Mouse (Mus musculus) heart, embryonic 10.5 days (tissue): ENCODE measurements around the gene Cnih3. TPM values are rescaled to one million over a fixed set of nuclear protein-coding genes. Genes with fewer than 3 reads are reported as not detected.

Source experiments
- DNase-seq: peaks from one replicate; pipeline ENCODE4 v3.0.0-alpha.2; 2017; ENCODE audit warnings: low spot score
- H3K27ac ChIP-seq: fragments of 300-500 bp; sonication (generic); 2 replicates; pipeline ENCODE4 v1.5.1; 2016; ENCODE audit warnings: mild to moderate bottlenecking
- H3K27me3 ChIP-seq: fragments of 300-500 bp; sonication (generic); 2 replicates; pipeline ENCODE4 v1.6.1; 2016; ENCODE audit warnings: mild to moderate bottlenecking; ENCODE audit not compliant: poor library complexity, insufficient read depth, severe bottlenecking
- H3K36me3 ChIP-seq: fragments of 300-500 bp; sonication (generic); 2 replicates; pipeline ENCODE4 v1.6.1; 2016; ENCODE audit warnings: mild to moderate bottlenecking, moderate library complexity
- H3K4me1 ChIP-seq: fragments of 300-500 bp; sonication (generic); 2 replicates; pipeline ENCODE4 v1.6.1; 2016; ENCODE audit warnings: mild to moderate bottlenecking
- H3K4me3 ChIP-seq: fragments of 300-500 bp; sonication (generic); 2 replicates; pipeline ENCODE4 v1.5.1; 2016; ENCODE audit warnings: mild to moderate bottlenecking, moderate library complexity
- H3K9me3 ChIP-seq: fragments of 300-500 bp; sonication (generic); 2 replicates; pipeline ENCODE4 v1.6.1; 2016; ENCODE audit warnings: mild to moderate bottlenecking, moderate library complexity
- WGBS: fragments of 180-500 bp; shearing (Covaris S2); methylation state at CpG from one replicate; pipeline ENCODE4 v1.1.7; 2016; 5-methylcytosine and 5-hydroxymethylcytosine counted together
- polyA plus RNA-seq: library from polyadenylated mRNA; unstranded; fragments of >200 nt; fragmentation: Nextera tagmentation; extraction: Ambion mirVana; gene quantifications from 2 replicates; pipeline ENCODE4 v1.2.1, GENCODE M21; 2016

The Cnih3 gene
- polyA plus RNA-seq, 1 experiment from 2014 or later, result 0.14 TPM

DNA sequence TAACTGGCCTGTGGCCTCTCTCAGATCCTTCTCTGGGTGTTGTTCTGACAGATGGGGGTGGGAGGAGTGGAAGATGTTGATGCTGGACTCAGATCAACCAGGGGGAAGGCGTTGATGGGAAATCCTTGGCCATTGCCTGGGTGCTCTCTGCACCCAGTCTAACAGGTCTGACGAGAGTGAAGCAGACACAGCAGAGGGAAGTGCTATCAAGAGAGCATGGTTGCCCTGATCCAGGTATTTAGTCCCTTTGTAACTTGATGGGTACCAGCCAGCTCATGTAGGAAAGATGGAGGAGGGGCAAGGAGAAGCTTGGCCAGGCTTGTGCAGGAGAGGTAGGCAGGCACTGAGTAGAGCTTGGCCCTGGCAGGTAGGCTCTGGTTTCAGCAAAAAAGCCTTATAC, 36.8 kb downstream of the Cnih3 start:
- DNase-seq, result no peak
- H3K4me1 ChIP-seq, result peaks cover 9% of the 10 kb centered on the region; the same call in 1 of the 2 replicates
- 69% methylated on average over 2 of the region's 2 CpGs for WGBS
- H3K27ac ChIP-seq, result no peak overlapping the region
- H3K36me3 ChIP-seq, result no peaks in the 10 kb centered on the region
- no peaks in the 10 kb centered on the region for H3K9me3 ChIP-seq
- H3K4me3 ChIP-seq, result no peak overlapping the region
- H3K27me3 ChIP-seq, result no peaks in the 10 kb centered on the region

- DNase-seq, result no peak
- Histone ChIP-seq H3K9me3 (no peaks in the 10 kb centered on the region), H3K4me1 (peaks cover 14% of the 10 kb centered on the region; the same call in 1 of the 2 replicates), H3K27ac (no peak overlapping the region), H3K36me3 (no peaks in the 10 kb centered on the region), H3K4me3 (no peak overlapping the region), H3K27me3 (no peaks in the 10 kb centered on the region)
- 87% methylated on average over 2 of the region's 2 CpGs for WGBS
These were observed 40.1 kb downstream of the Cnih3 start for GRCm38 (mm10) chr1:181392489-181392888.

DNA sequence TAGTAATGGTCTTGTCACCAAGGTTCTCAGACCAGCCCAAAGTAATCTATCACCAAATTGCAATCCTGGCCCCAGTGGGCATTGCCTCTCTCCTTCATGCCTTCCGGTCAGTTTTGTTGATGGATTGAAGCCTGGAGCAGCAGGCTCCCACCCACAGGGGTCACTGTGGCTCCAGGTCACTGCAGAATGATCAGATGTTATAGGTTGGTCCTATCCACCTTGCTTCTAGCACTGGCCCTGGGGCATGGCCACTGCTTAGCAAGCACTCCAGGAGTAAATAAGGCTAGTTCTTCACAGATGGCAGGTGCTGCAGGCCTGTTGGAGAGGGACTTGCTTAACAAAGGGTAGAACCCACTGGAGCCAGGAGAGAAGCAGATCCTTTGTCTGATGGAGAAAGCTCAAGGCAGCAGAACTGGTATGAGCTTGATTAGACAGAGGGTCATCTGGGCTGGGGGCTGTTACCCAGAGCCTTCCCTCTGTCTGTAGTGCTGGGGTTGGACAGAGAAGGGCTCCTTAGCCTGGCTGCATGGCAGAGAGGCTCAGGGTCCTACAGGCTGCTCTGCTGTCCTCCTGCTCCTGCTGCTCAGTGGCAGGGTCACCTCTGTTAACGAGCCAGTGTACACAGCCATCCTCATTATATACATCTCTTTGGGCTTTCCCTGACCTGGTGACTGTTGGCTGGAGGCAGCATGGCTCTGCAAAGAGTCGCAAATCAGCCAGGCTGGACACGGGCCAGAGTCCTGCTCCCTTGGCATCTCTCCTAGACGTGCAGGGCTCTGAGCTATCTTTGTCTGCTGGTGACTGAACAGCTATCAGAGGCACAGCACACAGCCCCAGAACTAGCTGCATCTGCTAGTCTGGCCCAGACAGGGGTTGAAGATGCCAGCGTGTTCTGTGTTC, 41.1 kb downstream of the Cnih3 start:
- WGBS, result 56% methylated on average over 6 of the region's 6 CpGs
- DNase-seq, result no peak
- Histone ChIP-seq H3K9me3 (no peaks in the 10 kb centered on the region), H3K27me3 (no peaks in the 10 kb centered on the region), H3K36me3 (no peaks in the 10 kb centered on the region), H3K4me1 (peaks cover 14% of the 10 kb centered on the region; the same call in 1 of the 2 replicates), H3K4me3 (no peak overlapping the region), H3K27ac (0 out of 2 replicates have a peak overlapping the region, but pooled peaks have one; percentile 1)

DNA sequence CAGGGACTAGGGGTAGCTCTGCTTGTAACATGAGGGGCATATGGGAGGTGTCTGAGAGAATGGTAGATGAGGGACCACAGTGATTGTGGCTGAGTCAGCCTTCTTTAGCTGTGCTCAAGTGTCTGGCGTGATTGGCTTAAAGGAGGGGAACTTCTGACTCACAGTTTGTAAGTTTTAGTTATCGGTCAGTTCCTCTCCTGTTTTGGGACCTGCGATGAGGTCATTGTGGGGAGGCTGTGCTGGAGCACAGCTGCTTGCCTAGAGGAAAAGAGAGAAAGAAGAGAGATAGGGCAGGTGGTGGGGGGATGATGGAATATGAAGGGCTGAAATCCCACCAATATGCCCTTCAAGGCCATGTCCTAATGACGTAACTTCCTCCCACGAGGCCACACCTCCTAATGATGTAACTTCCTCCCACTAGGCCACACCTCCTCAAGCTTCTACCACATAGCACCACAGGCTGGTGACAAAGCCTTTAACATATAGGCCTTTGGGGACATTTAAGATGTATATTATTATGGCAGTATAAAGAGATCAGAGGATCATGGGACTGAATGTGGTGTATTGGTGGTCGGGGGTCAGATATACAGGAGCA, 42.9 kb downstream of the Cnih3 start:
- 79% methylated on average over 6 of the region's 6 CpGs for WGBS
- no peak overlapping the region for H3K27ac ChIP-seq
- DNase-seq, result no peak

DNA sequence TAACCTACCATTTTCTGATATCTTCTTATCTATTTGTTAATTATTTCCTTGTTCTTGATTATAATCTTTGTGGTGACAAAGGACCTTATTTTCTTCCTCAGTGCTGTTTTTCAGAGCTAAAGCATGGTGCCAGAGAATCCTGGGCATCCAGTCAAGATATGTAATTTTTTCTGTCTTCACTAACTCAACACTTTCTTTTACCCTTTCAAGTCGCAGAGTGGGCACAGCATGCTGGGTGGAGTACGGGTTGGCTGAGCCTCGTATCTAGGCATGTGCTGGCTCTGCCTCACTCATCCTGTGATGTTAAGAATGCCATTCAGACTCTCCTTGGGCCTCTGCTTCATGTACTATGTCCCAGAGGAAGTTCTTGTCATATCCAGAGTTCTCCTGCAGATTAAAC, 46.8 kb downstream of the Cnih3 start:
- Histone ChIP-seq H3K4me1 (0 out of 2 replicates have a peak, but pooled peaks cover 4% of the 10 kb centered on the region), H3K36me3 (no peaks in the 10 kb centered on the region), H3K4me3 (no peak overlapping the region), H3K27me3 (no peaks in the 10 kb centered on the region), H3K9me3 (no peaks in the 10 kb centered on the region), H3K27ac (no peak overlapping the region)
- WGBS, result 69% methylated on average over 3 of the region's 3 CpGs
- DNase-seq, result no peak

More for the DNA sequence above, 42.9 kb downstream of the Cnih3 start:
- Histone ChIP-seq H3K4me3 (no peak overlapping the region), H3K4me1 (peaks cover 14% of the 10 kb centered on the region; the same call in 1 of the 2 replicates), H3K27me3 (no peaks in the 10 kb centered on the region), H3K9me3 (no peaks in the 10 kb centered on the region), H3K36me3 (no peaks in the 10 kb centered on the region)

- no peak for DNase-seq
- Histone ChIP-seq H3K4me3 (no peak overlapping the region), H3K36me3 (no peaks in the 10 kb centered on the region), H3K9me3 (no peaks in the 10 kb centered on the region), H3K27ac (no peak overlapping the region), H3K4me1 (no peaks in the 10 kb centered on the region), H3K27me3 (0 out of 2 replicates have a peak, but pooled peaks cover 7% of the 10 kb centered on the region)
- 76% methylated on average over 7 of the region's 7 CpGs for WGBS
These were observed 50.6 kb downstream of the Cnih3 start for GRCm38 (mm10) chr1:181403056-181403455.

GRCm38 (mm10) chr1:181407281-181407680, 54.9 kb downstream of the Cnih3 start:
- no peaks in the 10 kb centered on the region for H3K36me3 ChIP-seq
- WGBS, result 81% methylated on average over 11 of the region's 11 CpGs

DNA sequence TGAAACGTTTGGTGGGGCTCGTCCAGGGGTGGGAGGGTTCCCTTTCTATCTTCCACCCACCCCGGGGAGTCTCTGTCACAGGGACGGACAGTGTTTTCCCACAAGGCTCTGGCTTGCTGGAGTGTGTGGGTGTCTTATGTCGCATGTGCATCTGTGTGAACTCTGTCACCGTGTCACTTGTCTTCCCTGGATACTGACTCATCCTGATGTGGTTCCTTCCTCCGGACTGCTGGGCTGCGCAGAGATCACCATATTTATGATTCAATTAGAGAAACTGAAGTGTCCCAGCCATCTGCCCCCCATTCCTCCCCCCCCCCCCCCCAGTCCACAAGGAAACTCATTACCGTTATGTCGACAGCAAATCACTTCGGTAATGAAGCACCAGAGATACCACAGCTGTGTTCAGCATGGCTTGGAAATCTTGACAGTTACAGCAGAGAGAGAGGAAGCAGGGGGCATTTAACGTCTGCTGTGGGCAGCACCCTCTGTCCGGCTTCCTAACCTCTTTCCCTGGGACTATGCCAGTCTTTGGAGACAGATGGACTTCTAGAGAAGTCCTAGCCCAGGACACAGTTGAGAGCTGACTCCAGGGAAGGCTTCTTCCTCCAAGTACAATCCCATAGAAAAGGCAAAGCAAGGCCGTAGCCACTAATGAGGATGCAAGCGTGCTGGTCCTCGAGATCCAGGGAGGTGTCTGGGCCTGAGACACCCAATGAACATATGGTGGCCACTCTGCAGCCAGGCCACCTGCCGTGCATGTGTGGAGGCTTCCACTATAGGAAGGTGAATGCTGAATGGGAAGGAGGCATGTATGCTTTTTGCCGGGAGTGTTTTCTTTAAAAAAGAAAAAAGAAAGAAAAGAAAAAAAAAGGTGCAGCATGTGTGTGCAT, 55.9 kb downstream of the Cnih3 start:
- Histone ChIP-seq H3K4me1 (no peaks in the 10 kb centered on the region), H3K4me3 (no peak overlapping the region), H3K27ac (no peak overlapping the region), H3K36me3 (no peaks in the 10 kb centered on the region), H3K9me3 (no peaks in the 10 kb centered on the region), H3K27me3 (0 out of 2 replicates have a peak, but pooled peaks cover 7% of the 10 kb centered on the region)
- DNase-seq, result no peak
- WGBS, result 76% methylated on average over 18 of the region's 18 CpGs

More at GRCm38 (mm10) chr1:181407281-181407680, 54.9 kb downstream of the Cnih3 start:
- Histone ChIP-seq H3K27ac (no peak overlapping the region), H3K27me3 (0 out of 2 replicates have a peak, but pooled peaks cover 7% of the 10 kb centered on the region), H3K4me3 (no peak overlapping the region), H3K4me1 (no peaks in the 10 kb centered on the region), H3K9me3 (no peaks in the 10 kb centered on the region)
- no peak for DNase-seq

DNA sequence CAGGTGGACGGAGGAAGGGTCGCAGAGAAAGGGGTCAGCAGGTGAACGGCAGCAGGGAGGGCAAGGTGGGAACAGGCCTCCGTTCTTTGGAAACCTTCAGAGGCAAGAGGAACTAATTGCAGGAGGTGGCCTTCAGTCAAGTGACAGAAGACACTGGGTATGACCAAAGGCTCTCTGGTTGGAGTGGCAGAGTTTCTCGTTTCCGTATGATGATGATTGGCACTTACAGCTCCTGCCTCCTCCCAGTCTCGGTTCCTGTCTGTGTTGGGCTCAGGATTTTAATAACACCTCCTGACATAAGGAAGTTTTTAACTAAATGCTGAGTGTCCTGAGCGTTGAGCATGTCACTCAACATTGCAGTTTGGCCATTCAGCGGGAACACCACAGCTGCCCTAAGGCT, 57.3 kb downstream of the Cnih3 start:
- 83% methylated on average over 9 of the region's 9 CpGs for WGBS
- DNase-seq, result no peak
- H3K4me3 ChIP-seq, result no peak overlapping the region
- H3K27me3 ChIP-seq, result 0 out of 2 replicates have a peak, but pooled peaks cover 7% of the 10 kb centered on the region
- H3K4me1 ChIP-seq, result no peaks in the 10 kb centered on the region
- no peaks in the 10 kb centered on the region for H3K36me3 ChIP-seq
- no peaks in the 10 kb centered on the region for H3K9me3 ChIP-seq
- no peak overlapping the region for H3K27ac ChIP-seq

DNA sequence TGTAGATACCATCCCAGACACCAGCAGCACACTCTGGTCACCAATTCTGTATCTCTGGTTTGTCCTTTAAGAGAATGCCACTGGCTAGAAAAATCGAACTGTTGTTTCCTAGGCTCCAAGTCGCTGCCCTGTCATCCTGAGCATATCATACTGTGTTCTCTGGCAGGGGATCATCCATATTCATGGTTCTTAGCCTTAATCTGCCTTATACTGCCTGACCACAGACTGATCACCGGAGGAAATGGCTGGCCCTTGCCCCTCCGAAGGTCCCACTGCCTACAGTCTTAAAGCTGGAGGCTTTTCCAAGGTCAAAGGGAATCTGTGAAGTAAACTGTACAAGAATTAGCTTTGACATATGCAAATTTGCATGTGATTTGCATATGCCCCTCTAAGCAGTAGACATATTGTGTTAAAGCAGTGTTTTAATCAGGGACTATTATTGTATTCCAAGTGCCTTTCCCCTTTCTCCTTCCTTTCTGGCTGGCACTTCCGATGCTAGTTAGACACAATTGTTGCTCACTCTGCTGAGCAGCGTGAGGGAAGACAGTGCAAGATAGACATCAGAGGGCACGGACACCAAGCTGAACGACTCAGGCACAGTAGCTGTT, 58.3 kb downstream of the Cnih3 start:
- Histone ChIP-seq H3K27me3 (0 out of 2 replicates have a peak, but pooled peaks cover 7% of the 10 kb centered on the region), H3K9me3 (no peaks in the 10 kb centered on the region), H3K27ac (no peak overlapping the region), H3K4me3 (no peak overlapping the region), H3K4me1 (no peaks in the 10 kb centered on the region), H3K36me3 (no peaks in the 10 kb centered on the region)
- no peak for DNase-seq
- 76% methylated on average over 8 of the region's 8 CpGs for WGBS

DNA sequence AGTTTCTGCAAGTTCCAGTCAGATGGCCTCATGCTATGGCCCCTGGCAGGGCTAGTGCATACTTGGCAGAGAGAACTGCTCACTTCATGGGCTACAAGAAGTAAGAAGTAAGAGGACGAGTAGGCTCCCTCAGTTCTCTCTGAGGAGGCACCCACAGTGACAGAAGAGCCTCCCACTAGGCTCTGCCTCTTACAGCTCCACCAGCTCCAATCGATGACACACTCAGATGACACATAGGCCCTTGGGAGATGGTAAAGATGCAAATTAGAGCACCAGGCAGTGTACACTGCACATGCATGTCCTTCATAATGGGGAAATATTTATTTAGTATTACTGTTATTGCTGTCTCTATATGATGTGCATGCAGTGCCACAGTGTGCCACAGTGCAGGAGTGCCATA, 62.6 kb downstream of the Cnih3 start:
- 89% methylated on average over 2 of the region's 2 CpGs for WGBS
- Histone ChIP-seq H3K4me3 (no peak overlapping the region), H3K27ac (no peak overlapping the region)

GRCm38 (mm10) chr1:181416841-181417240, 64.4 kb downstream of the Cnih3 start:
- Histone ChIP-seq H3K27ac (peak overlapping the region; percentile 25; the same call in 1 of the 2 replicates), H3K4me3 (no peak overlapping the region), H3K36me3 (no peaks in the 10 kb centered on the region), H3K9me3 (no peaks in the 10 kb centered on the region), H3K27me3 (no peaks in the 10 kb centered on the region), H3K4me1 (peaks cover 27% of the 10 kb centered on the region)
- no peak for DNase-seq
- WGBS, result 75% methylated on average over 9 of the region's 9 CpGs

More for the DNA sequence above, 62.6 kb downstream of the Cnih3 start:
- DNase-seq, result no peak
- Histone ChIP-seq H3K36me3 (no peaks in the 10 kb centered on the region), H3K4me1 (peaks cover 13% of the 10 kb centered on the region), H3K27me3 (no peaks in the 10 kb centered on the region), H3K9me3 (no peaks in the 10 kb centered on the region)
